Mouse (Mus musculus): ENCODE results near the gene Pogz. TPM values are rescaled to one million over a fixed set of nuclear protein-coding genes. Genes with fewer than 3 reads are reported as not detected.

Pogz gene
- 6.3 and 6.9 TPM in 2 replicates for polyA plus RNA-seq (2015; fragmentation: Nextera tagmentation; extraction: Ambion mirVana)

GRCm38 (mm10) chr3:94837183-94837890, at the start of gene Pogz:
Gene Pogz (plus strand): TSS chr3:94837567.

DNA sequence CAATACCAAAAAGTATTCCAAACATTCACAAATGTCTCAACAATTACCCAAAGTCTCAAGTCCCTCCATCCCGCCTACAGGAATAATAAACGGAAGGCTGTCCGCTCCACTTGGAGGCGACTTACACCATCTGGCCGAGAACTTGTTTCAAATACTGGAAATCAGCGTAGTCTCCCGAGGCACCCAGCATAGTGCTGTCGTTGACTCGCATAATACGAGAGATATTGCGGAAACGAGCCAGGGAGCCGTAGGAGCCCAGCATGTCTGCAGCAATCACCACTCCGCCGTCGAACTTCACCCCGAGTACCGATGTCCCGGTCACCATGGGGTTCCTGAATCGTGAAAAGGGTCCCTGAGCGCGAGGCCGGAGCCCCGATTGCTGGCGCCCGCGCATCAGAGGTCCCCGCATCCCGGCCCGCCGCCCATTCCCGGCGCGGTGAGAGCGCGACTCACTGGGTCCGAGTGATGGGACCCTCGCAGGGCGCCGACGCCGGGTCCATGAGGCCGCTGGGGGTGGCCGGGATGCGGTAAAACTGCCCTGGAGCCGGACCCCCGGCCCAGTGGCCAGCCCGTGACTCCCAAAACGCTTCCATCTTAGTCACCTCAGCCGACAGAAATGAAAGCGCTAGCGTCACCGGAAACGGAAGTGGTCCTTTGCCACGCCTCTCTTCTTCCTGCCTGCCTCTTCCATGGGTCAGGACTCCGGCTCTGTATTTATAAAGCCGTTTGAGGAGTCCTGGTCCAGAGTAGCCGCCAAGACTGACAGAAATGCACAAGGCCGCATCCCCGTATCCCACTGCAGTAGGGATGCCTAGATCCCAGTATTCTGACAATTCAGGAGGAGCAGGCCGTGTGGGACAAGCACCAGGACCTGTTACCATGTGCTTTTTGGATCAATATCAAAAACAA, 49.2 kb downstream of the Pogz start, which contains the start of gene Psmb4:
Gene Psmb4 (minus strand): TSS at position 646 of the 909 bp plus-strand sequence.

Other genes with a start within 250 kb of the Pogz start
- not detected in 2 replicates for gene Gm10972, start 194.5 kb upstream of the Pogz start, polyA plus RNA-seq (2015; fragmentation: Nextera tagmentation; extraction: Ambion mirVana)
- gene Tuft1, start 178.7 kb upstream of the Pogz start, polyA plus RNA-seq (2015; fragmentation: Nextera tagmentation; extraction: Ambion mirVana), result 0.58 and 2.2 TPM in 2 replicates
- gene Selenbp2, start 144.0 kb upstream of the Pogz start, polyA plus RNA-seq (2015; fragmentation: Nextera tagmentation; extraction: Ambion mirVana), result 0.58 and 1.3 TPM in 2 replicates
- gene Cgn, start 51.1 kb upstream of the Pogz start, polyA plus RNA-seq (2015; fragmentation: Nextera tagmentation; extraction: Ambion mirVana), result 0.19 and 0.46 TPM in 2 replicates
- 242 and 248 TPM in 2 replicates for gene Psmb4, start 49.4 kb downstream of the Pogz start, polyA plus RNA-seq (2015; fragmentation: Nextera tagmentation; extraction: Ambion mirVana)
- 30.0 and 38.8 TPM in 2 replicates for gene Selenbp1, start 95.5 kb downstream of the Pogz start, polyA plus RNA-seq (2015; fragmentation: Nextera tagmentation; extraction: Ambion mirVana)
- 3.7 and 4.8 TPM in 2 replicates for gene Rfx5, start 116.5 kb downstream of the Pogz start, polyA plus RNA-seq (2015; fragmentation: Nextera tagmentation; extraction: Ambion mirVana)
- gene Pi4kb, start 137.2 kb downstream of the Pogz start, polyA plus RNA-seq (2015; fragmentation: Nextera tagmentation; extraction: Ambion mirVana), result 15.8 TPM in 2 replicates
- 8.7 and 8.9 TPM in 2 replicates for gene Zfp687, start 177.9 kb downstream of the Pogz start, polyA plus RNA-seq (2015; fragmentation: Nextera tagmentation; extraction: Ambion mirVana)
- gene Psmd4, start 205.0 kb downstream of the Pogz start, polyA plus RNA-seq (2015; fragmentation: Nextera tagmentation; extraction: Ambion mirVana), result 239 and 251 TPM in 2 replicates

All from skeletal muscle tissue, postnatal 0 days (tissue).